Mouse (Mus musculus) frontal cortex, postnatal 14 days (tissue): Measurements from ENCODE around the gene Olfr821.
"Not testable (repeated sequence)": the region's sequence is repeated elsewhere in the genome, so short reads cannot be mapped to it uniquely, and the experiment has no call there.

ENCODE experiments used
- DNase-seq, 2 experiments: peaks; one replicate each; pipeline ENCODE4 v3.0.0; 2022; ENCODE audit warnings: low spot score in 2 of 2

Olfr821 gene

DNA sequence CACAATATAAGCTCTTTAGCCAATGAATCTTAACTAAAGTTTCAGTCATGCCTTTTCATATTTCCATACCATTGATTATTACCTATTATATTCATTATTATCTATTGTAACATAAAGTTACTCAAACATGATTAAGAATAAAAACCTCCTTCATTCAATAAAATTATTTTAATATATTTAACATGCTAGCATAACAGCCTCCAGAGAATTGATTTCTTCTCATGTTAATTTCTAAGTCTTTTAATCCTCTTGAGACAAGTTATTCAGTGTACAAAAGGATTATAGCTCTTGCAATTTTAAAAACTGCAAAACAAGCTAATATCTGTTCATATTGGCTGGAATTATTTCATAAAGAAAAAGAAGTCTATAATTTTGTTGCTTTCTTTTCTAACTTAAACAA, at the start of gene Olfr821:
Olfr821 (plus strand) TSS at position 301 of the 400 bp plus-strand sequence.
- DNase-seq, result no peak

DNA sequence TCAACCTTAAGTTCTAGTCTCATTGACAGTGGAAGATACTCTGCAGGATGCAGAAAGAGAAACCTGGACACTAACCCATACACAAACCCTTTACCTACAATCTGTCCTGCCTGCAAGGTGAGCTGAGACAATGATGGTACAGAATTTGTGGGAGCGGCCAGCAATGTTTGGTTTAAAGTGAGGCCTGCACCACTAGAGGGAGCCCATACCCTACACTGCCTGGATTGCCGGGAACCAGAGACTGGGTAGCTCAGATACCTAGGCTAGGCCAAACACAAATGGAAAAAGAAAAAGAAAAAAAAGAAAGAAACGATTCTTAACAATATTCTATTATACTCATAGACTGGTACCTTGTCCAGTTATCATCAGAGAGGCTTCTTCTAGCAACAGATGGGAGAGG, 48.3 kb upstream of the Olfr821 start:
- not testable (repeated sequence) for DNase-seq

DNA sequence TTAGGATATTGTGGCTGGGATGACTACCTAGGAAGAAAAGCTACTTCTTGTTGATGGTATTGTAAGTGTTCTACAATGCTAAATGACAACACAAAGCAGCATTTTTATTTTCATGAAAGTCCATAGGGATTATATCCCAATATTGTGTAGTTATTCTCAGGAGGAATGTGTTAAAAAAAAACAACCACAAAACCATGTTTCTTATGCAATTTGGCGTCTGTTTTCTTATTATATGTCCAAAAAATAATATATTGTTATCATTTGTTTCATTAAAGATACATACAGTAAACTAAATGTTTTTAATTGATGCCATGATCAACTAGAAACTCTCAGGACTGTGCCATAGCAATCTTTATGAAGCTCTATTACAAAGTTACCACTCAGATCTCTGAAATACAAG, 45.2 kb upstream of the Olfr821 start, which contains the start of gene Gm10310:
Gm10310 (minus strand) TSS at position 101 of the 400 bp plus-strand sequence.
- DNase-seq, result not testable (repeated sequence)

DNA sequence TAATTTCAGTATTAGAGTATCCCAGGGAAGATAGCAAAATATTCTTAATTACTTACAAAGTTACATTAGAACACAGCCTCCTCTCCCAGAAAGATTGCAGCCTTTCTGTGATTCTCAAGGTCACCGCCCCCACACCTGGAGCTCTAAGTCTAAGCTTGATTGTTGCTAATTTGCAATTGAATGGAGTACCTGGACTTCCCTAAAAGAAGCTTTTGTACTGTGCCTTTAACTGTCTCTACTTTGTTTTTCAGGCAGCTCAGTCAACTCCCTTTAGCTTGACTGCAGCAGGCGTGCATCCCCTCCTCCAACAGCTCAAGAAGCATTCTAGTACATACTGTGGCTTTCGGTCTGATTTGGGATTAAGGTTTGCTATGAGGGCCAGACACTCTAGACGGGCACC, 26.0 kb upstream of the Olfr821 start:
- not testable (repeated sequence) for DNase-seq

DNA sequence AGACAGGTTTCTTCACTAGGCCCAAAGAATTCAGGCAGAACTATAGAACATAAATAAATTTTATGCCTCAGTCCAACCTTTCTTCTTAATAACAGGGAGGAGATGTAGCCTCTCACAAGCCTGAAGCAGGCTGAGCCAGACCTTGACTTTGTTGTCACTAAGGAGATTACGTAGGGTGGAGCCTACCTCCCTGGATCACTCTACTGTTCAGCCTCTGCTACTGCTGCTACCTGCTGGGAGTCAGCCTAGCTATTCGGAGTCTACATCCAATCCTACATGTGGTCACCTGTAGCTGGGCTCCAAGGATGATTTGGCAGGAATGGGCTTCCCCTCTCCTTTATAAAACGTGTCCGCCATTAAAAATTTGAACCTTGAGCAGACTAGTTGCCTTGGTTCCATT, 24.8 kb upstream of the Olfr821 start:
- DNase-seq, result not testable (repeated sequence)

DNA sequence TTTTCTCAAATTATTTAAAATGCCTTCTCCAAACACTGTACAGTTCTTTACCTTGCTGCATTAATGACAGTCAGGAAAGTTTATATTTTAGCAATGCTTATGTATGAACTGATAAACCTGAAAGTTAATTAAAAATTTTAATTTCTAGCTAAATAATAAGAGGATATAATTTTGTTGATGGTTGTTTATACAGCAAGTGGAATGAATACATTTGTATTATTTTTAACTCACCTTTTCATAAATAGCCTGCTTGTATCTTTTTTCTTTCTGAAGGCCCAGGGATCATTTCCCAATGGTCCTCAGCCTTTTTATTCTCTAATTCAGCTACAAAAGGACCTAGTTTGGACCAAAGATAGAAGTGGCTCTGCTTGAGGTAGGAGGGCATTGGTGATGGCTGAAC, 17.8 kb upstream of the Olfr821 start, which contains the start of gene Olfr820:
Olfr820 (plus strand) TSS at position 301 of the 400 bp plus-strand sequence.
- DNase-seq, result no peak

DNA sequence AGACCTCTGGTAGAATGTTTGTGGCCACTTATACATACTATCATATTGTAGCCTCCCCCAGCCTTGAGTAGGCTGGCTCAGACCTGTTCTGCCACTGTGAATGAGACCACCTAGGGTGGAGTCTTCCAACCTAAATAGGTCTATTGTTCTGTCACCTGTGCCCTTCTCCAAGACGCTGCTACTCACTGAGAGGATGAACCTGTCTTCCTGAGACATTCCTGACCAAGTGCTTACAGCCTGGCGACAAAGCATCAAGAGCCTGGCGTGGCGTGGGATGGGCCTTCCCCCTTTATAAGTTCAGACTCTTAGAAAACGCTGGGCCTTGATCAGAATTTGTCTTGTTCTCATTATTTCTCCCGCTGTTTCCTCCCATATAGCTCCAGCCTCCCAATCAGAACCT, 6.9 kb downstream of the Olfr821 start:
- DNase-seq, result no peak

DNA sequence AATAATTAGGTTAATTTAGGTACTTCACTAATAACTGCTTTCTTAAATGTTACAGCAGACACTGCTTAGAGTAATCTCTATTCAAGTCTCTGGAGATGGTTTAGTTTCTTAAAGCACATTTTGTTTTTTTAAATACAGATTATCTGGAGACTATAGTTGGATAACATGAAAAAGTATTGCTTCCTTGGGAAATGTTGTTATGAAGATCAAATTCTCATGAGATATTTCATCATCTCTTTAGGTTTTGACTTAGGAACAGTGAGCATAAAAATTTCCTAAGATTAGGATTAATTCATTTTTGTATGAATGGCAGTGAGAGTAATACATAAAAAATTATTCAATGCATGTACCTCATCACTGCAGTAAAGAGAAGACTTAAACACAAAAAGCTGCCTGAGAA, 40.8 kb downstream of the Olfr821 start, which contains the start of gene Olfr822:
Olfr822 (plus strand) TSS at position 301 of the 400 bp plus-strand sequence.
- no peak for DNase-seq
